Mouse (Mus musculus) embryonic facial prominence, embryonic 14.5 days (tissue): ENCODE data around the gene Hsp90ab1. TPM values are rescaled to one million over a fixed set of nuclear protein-coding genes. Genes with fewer than 3 reads are reported as not detected.

Source experiments
- ATAC-seq: fragments of 200-750 bp; cut with Nextera tagmentation; 2 replicates; pipeline ENCODE4 v1.8.0; 2017; ENCODE audit warnings: low read depth, moderate number of reproducible peaks, moderate TSS enrichment
- DNase-seq: peaks from one replicate; pipeline ENCODE4 v3.0.0-alpha.2; 2015; ENCODE audit warnings: low spot score
- H3K27ac ChIP-seq: fragments of 300-500 bp; sonication (generic); replicated peaks from 2 replicates; pipeline ENCODE4 v1.5.1; 2014; ENCODE audit warnings: low read depth, mild to moderate bottlenecking, low read length, moderate library complexity
- H3K27me3 ChIP-seq: fragments of 300-500 bp; sonication (generic); replicated peaks from 2 replicates; pipeline ENCODE4 v1.6.1; 2014; ENCODE audit warnings: low read length; ENCODE audit not compliant: control insufficient read depth, insufficient read depth
- H3K36me3 ChIP-seq: fragments of 300-500 bp; sonication (generic); 2 replicates; pipeline ENCODE4 v1.6.1; 2014; ENCODE audit warnings: low read length, mixed read lengths; ENCODE audit not compliant: control insufficient read depth, insufficient read depth
- H3K4me1 ChIP-seq: fragments of 300-500 bp; sonication (generic); 2 replicates; pipeline ENCODE4 v1.6.1; 2014; ENCODE audit warnings: antibody characterized with exemption, low read length; ENCODE audit not compliant: control insufficient read depth, insufficient read depth
- H3K4me2 ChIP-seq: fragments of 300-500 bp; sonication (generic); 2 replicates; pipeline ENCODE4 v1.6.1; 2014; ENCODE audit warnings: low read depth, mild to moderate bottlenecking, low read length, moderate library complexity, mixed read lengths
- H3K4me3 ChIP-seq: fragments of 300-500 bp; sonication (generic); 2 replicates; pipeline ENCODE4 v1.5.1; 2014; ENCODE audit warnings: low read depth, mild to moderate bottlenecking, low read length
- H3K9ac ChIP-seq: fragments of 300-500 bp; sonication (generic); 2 replicates; pipeline ENCODE4 v1.6.1; 2014; ENCODE audit warnings: low read depth, mild to moderate bottlenecking, low read length, moderate library complexity, mixed read lengths
- H3K9me3 ChIP-seq: fragments of 300-500 bp; sonication (generic); 2 replicates; pipeline ENCODE4 v1.6.1; 2016; ENCODE audit warnings: low read length; ENCODE audit not compliant: control insufficient read depth
- WGBS: fragments of 180-500 bp; shearing (Covaris S2); extraction: QIAGEN DNeasy Blood & Tissue Kit; methylation state at CpG from one replicate; pipeline ENCODE4 v1.1.7; 2014; 5-methylcytosine and 5-hydroxymethylcytosine counted together
- polyA plus RNA-seq: library from polyadenylated mRNA; unstranded; fragments of >200 nt; fragmentation: Nextera tagmentation; extraction: Ambion mirVana; gene quantifications from 2 replicates; pipeline ENCODE4 v1.2.1, GENCODE M21; 2014

The Hsp90ab1 gene
- polyA plus RNA-seq, 1 experiment from 2014 or later = 1,431 TPM

DNA sequence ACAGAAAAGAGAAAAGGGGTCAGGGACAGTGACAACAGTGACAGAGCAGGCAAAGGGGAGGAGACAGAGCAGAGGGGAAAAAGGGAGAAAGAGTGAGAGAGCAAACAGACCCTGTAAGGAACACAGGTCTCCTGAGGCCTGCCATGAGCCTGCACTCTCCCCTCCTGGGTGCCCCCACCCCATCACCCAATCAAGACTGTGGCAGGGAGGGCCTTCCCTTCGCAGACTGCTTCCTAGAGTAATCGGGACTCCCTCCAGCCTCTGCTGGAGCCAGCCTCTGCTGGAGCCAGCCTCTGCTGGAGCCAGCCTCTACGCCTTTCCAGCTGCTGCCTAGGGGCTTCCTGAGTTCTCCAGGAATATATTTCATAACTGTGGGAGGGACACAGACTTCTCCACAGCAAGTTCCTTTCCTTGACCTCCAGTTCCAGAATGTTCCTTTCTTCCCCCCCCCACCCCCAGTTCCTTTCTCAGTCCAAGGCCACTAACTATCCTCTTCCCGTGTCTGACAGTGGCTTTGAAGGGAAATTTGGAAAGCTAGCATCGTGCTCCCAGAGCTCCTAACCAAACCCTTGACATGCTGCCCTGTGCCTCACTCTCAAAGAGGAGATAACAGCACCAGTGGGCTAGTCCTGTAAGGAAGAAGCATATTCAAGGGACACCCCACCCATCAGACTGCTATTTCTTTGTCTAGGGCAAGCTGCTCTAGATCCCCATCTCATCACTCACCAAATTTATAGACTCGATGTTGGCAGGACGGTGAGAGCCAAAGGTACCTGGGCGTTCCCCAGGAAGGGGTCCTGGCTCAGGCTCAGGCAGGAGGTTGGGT lies 19.7 kb upstream of the Hsp90ab1 start:
- H3K27ac ChIP-seq = no peak overlapping the region
- peak overlapping the region; percentile 99 for H3K4me2 ChIP-seq
- H3K4me1 ChIP-seq = peaks cover 39% of the 10 kb centered on the region
- H3K27me3 ChIP-seq = 0 out of 2 replicates have a peak, but pooled peaks cover 4% of the 10 kb centered on the region
- H3K4me3 ChIP-seq = no peak overlapping the region
- DNase-seq (no peak), ATAC-seq (no peak)
- 39% methylated on average over 7 of the region's 8 CpGs for WGBS
- peak overlapping the region; percentile 9; the same call in 1 of the 2 replicates for H3K9ac ChIP-seq
- no peaks in the 10 kb centered on the region; the same call in 1 of the 2 replicates for H3K36me3 ChIP-seq
- no peaks in the 10 kb centered on the region for H3K9me3 ChIP-seq

GRCm38 (mm10) chr17:45591701-45592605 lies 18.9 kb upstream of the Hsp90ab1 start:
- H3K36me3 ChIP-seq = peaks cover 4% of the 10 kb centered on the region
- DNase-seq (no peak), ATAC-seq (no peak)
- H3K4me2 ChIP-seq = peak overlapping the region; percentile 99
- H3K27me3 ChIP-seq = 0 out of 2 replicates have a peak, but pooled peaks cover 4% of the 10 kb centered on the region
- H3K4me3 ChIP-seq = no peak overlapping the region
- H3K9me3 ChIP-seq = no peaks in the 10 kb centered on the region
- peaks cover 37% of the 10 kb centered on the region for H3K4me1 ChIP-seq
- peak overlapping the region; percentile 9; the same call in 1 of the 2 replicates for H3K9ac ChIP-seq
- no peak overlapping the region for H3K27ac ChIP-seq
- WGBS = 39% methylated on average over 16 of the region's 16 CpGs

- Histone ChIP-seq H3K9me3 (no peaks in the 10 kb centered on the region), H3K27me3 (0 out of 2 replicates have a peak, but pooled peaks cover 4% of the 10 kb centered on the region), H3K36me3 (peaks cover 12% of the 10 kb centered on the region), H3K9ac (no peak overlapping the region), H3K4me2 (no peak overlapping the region), H3K4me1 (peaks cover 30% of the 10 kb centered on the region), H3K4me3 (no peak overlapping the region), H3K27ac (no peak overlapping the region)
- ATAC-seq = no peak
- WGBS = 67% methylated on average over 6 of the region's 6 CpGs
- no peak for DNase-seq
Measured at GRCm38 (mm10) chr17:45590410-45590809, 17.3 kb upstream of the Hsp90ab1 start.

DNA sequence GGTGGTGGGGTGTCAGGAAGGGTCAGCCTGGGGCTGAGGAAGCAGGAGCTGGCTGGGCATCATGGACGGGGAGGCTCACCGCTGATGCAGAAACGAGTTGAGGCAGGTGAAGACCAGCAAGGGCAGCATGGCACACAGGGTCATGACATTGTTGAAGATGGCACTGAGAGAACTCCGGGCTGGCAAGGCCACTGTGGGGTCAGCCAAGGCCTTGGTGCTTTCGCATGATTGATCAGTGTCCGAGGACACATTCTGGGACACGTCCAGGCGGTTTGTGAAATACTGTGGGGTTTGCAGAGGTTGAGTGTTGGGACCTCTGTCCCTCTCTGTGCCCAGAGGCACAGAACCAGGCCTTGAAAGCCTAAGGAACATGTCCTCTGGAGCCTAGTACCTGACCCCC lies 16.8 kb upstream of the Hsp90ab1 start:
- peaks cover 27% of the 10 kb centered on the region for H3K4me1 ChIP-seq
- DNase-seq = no peak
- no peak overlapping the region for H3K9ac ChIP-seq
- no peak for ATAC-seq
- H3K36me3 ChIP-seq = peaks cover 12% of the 10 kb centered on the region
- no peaks in the 10 kb centered on the region for H3K9me3 ChIP-seq
- no peak overlapping the region for H3K4me3 ChIP-seq
- 0 out of 2 replicates have a peak, but pooled peaks cover 4% of the 10 kb centered on the region for H3K27me3 ChIP-seq
- H3K27ac ChIP-seq = no peak overlapping the region
- H3K4me2 ChIP-seq = no peak overlapping the region
- 90% methylated on average over 8 of the region's 8 CpGs for WGBS

- Histone ChIP-seq H3K4me1 (peaks cover 21% of the 10 kb centered on the region), H3K36me3 (peaks cover 12% of the 10 kb centered on the region), H3K27me3 (no peaks in the 10 kb centered on the region), H3K4me2 (no peak overlapping the region), H3K9ac (no peak overlapping the region), H3K4me3 (no peak overlapping the region), H3K27ac (no peak overlapping the region), H3K9me3 (no peaks in the 10 kb centered on the region)
- no peak for ATAC-seq
- 94% methylated on average over 7 of the region's 7 CpGs for WGBS
- no peak for DNase-seq
Measured at GRCm38 (mm10) chr17:45589236-45589635, 16.2 kb upstream of the Hsp90ab1 start.

DNA sequence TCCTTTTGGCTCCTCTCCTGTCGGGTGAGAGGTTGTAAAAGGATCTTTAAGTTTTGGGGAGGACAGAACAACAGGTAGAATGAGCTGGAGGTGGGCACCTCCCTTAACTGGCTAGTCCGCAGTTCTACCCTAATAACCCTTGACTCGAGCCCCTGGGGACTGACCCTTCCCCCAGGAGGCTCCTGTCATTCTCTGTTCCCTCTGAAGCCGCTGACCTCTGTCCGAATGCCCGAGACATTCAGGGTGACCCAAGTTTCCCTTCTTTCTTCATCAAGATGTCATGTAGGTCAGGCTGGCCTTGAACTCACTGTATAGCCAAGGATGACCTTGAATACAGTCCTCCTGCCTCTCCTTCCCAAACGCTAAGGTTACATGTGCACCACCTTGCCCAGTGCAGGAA lies 15.3 kb upstream of the Hsp90ab1 start:
- Histone ChIP-seq H3K9ac (no peak overlapping the region), H3K4me2 (no peak overlapping the region), H3K27me3 (no peaks in the 10 kb centered on the region), H3K9me3 (no peaks in the 10 kb centered on the region), H3K36me3 (peaks cover 12% of the 10 kb centered on the region), H3K4me3 (no peak overlapping the region), H3K27ac (no peak overlapping the region), H3K4me1 (peaks cover 14% of the 10 kb centered on the region)
- DNase-seq = no peak
- no peak for ATAC-seq
- 90% methylated on average over 6 of the region's 7 CpGs for WGBS

DNA sequence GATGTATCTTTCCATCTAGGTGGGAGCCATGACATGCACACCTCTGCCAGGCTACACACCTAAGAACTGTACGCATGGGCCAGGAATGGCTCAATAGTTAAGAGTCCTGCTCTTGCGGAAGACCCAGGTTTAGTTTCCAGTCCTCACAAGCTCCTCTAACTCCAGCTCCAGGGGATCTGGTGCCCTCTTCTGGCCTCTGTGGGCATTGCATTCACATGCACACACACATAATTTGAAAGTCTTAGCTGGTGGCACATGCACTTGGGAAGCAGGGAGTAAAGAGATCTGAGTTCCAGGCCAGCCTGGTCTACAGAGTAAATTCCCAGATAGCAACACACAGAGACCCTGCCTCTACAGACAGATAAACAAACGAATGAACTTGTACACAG lies 13.4 kb upstream of the Hsp90ab1 start:
- H3K9ac ChIP-seq = no peak overlapping the region
- H3K27me3 ChIP-seq = no peaks in the 10 kb centered on the region
- no peak overlapping the region for H3K4me3 ChIP-seq
- ATAC-seq (no peak), DNase-seq (no peak)
- H3K4me1 ChIP-seq = no peaks in the 10 kb centered on the region
- H3K9me3 ChIP-seq = no peaks in the 10 kb centered on the region
- WGBS = 96% methylated on average over 3 of the region's 3 CpGs
- no peak overlapping the region for H3K4me2 ChIP-seq
- H3K27ac ChIP-seq = no peak overlapping the region
- H3K36me3 ChIP-seq = peaks cover 12% of the 10 kb centered on the region

DNA sequence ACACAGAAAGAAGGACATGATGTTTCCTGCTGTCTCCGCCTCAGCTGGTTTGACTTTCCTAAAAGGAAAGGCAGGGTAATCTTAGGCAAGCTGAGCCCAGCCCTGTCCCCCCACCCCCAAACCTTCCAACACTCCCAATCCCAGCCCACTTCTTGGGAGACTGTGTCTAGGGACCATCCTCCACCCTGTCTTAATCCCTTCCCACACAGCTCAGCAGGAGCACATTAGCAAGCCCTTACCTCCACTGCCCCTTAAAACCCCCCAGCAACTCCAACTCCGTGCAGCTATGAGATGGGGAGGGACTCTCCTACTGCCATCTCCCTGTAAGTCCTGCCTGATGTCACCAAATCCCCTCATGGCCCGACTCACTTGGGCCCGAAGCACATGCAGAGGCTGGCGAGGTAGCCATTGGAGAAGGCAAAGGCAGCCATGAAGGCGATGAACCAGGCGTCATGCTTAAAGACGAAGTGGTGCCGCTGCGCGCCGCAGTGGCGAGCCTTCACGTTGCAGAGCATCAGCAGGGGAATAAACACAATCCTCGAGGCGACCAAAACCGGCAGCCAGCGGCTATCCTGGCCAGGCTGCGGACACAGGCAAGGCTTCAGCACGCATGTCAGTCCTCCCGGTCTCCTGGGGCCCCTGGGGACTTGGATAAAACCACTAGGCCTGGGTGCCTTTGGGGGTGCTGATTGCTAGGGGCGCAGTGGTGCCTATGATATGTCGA lies 12.8 kb upstream of the Hsp90ab1 start:
- no peak overlapping the region for H3K4me3 ChIP-seq
- H3K27me3 ChIP-seq = no peaks in the 10 kb centered on the region
- WGBS = 62% methylated on average over 22 of the region's 23 CpGs
- no peak for ATAC-seq
- H3K9ac ChIP-seq = no peak overlapping the region
- no peak overlapping the region for H3K4me2 ChIP-seq
- DNase-seq = no peak
- H3K36me3 ChIP-seq = peaks cover 12% of the 10 kb centered on the region
- no peaks in the 10 kb centered on the region for H3K9me3 ChIP-seq
- H3K27ac ChIP-seq = peak overlapping the region; percentile 4; the same call in 1 of the 2 replicates
- H3K4me1 ChIP-seq = 0 out of 2 replicates have a peak, but pooled peaks cover under 1% of the 10 kb centered on the region
